Mouse (Mus musculus) adrenal gland, adult 18-20 months (tissue): ENCODE data around the gene Crp. TPM values are rescaled to one million over a fixed set of nuclear protein-coding genes. Genes with fewer than 3 reads are reported as not detected.

Experiments
- DNase-seq, 2 experiments: peaks; one replicate each; pipeline ENCODE4 v3.0.0; 2021 to 2022; ENCODE audit warnings: low spot score in 2 of 2
- total RNA-seq, 2 experiments: library from RNA; stranded (reverse); gene quantifications; 1 replicate in 1 of 2; 2 replicates in 1 of 2; pipeline ENCODE4 v1.2.3; 2021

Crp gene
- total RNA-seq, 2 experiments from 2014 or later, result not detected

DNA sequence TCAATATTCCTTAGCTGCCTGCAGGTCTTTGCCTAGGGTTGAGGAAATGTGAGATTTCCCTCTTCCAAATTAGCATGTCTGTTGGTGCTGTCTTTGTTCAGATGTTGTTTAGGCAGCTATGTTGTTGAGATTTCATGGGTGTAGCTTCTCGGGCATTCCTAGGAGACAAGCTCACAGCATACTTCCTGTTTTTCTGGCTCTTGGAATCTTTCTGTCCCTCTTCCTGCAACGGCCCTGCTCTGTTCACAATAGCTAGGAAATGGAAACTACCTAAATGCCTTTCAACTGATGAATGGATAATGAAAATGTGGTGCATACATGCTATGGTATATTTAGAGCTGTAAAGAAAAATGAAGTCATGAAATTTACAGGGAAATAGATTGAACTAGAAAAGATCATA is 13.5 kb downstream of the Crp start:
- DNase-seq, result no peak

DNA sequence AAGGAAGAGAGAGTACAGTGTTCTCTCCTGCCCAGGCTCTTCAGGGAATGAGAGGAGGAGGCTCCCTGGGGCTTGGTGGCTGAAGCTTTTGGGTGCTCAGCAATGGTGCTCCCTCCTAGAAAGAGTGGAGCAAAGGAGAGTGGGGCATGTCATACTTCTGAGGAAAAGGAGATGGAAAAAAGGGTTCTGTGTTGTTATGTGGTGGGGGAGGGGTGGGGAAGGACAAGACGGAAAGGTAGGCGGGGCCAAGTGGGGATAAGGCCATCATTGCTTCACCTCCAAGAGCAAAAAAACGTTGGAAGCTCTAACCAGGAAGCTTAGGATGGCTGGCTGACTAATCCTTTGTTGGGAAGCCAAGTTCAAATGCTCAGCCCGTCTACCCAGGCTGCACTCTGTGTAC is 14.1 kb downstream of the Crp start:
- no peak for DNase-seq

DNA sequence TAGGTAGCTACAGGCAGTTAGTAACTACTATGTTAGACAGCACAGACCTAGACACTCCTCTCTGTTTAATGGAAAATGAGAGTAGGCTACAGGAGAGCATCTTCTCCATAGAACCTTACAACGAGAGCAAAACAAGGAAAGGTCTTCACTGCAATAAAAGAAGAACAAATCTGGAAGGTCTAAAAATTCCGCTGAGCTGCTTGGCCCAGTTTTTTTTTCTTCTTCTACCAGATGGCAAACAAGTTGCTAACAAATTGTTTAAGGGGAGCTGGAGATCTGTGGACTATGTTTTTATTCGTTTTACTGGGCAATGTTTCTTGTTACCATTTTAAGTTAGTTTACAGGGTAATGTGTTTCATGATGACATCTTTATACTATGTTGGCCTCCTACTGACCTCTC is 53.4 kb downstream of the Crp start:
- DNase-seq, result no peak

DNA sequence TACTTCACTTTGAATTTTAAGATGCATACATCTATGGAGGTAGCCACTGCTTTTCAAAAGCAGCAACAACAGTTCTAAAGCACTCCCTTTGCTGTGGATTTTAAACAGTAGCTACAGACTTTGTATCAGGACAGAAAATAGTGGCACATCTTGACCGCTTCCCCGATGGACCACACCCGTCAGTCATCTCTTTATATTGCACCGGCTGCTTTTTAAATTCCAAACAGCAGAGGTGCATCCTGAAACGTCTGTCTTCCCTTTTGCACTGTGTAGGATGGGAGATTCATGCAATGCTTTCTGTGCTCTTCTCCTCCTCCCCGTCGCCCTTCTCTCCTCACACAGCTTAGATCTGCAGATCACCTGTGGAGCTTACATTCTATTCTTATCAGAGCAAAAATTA is 57.3 kb downstream of the Crp start:
- DNase-seq, result no peak

DNA sequence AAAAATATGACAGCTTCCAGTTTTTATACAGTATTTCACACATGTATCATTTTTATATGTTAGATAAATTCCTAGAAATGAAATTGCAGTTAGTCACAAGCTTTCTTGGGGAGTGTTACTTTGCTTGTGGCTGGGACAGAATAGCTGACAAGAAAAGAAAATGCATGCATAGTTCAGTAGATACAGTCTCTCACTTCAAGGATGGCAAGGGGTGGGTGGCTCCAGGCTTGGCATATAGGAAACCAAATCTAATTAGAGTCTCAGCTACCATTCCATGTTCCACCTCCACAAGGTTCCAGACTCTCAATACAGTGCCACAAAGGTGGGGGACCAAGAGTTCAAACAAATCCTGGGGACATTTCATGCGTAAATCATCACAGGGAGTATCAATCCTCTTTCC is 61.7 kb downstream of the Crp start:
- DNase-seq, result no peak

DNA sequence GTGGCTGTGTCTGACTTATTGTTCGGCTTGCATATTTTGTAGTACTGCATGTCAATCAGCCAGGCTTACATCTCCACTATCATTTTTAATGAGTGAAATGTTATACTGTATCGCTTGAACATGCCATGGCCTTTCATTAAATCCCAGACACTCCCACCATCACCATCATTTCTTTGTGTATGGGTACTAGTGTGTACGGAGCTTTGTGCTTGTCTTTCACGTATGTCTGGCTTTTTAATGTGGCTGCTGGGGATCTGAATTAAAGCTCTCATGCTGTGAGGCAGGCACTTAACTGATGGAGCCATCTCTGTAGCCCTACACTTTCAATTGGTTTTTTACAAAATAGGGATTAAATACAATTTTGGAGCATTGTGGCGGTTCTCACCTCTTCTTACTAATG is 81.3 kb downstream of the Crp start:
- DNase-seq, result no peak

DNA sequence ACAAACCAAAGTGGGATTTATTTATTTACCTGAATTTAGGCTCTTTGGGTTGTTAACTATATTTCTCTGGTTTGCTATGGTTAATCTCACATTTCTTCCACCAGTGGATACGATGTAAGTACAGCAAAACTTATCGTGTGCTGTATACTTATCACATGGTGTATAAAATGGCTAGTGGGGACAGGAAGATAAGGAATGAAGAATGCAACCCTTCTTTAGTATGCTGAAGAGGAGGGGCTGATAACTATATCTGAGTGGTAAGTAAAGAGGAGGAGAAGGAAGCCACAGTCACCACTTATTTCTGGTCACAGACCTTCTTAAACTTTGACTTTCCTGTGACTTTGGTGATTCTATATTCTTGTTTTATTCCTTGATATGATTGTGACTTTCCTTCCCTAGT is 87.5 kb downstream of the Crp start:
- no peak for DNase-seq

DNA sequence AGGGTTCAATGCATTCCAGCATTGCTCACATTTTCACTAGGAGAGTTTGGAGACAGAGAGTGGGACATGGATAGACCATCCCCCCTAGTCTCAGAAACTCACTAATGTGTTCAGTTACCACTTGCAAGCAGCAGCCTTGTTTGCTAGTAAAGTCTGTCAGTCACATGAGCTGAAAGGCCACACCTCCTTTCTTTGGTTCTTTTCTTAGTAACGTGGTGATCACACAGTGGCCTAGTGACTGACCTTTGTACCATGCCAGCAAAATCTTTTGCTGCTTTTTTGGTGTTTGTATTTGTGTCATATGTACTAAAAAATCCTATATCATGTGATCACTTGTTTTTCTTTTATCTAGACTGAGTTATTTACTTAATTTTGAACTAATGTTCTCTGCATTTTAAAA is 88.0 kb downstream of the Crp start:
- no peak for DNase-seq

DNA sequence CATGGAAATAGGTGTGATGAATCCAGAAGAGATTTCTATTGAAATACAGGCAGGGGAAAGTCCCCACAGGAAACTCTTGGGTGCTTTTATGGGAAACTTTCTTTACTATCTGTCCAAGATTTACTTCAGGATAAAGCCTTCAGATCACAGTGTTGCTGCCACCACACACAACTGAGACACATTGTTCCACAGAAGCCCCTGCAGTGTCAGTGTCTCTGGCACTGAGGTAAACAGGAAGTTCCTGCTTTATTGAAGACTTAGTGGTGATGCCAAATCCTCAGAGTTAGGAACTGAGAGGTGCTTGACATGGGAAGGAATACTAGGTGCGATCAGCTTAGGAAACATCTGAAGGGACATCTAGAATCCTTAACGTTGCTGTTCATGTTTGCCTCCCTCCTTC is 131.1 kb downstream of the Crp start:
- DNase-seq, result no peak

DNA sequence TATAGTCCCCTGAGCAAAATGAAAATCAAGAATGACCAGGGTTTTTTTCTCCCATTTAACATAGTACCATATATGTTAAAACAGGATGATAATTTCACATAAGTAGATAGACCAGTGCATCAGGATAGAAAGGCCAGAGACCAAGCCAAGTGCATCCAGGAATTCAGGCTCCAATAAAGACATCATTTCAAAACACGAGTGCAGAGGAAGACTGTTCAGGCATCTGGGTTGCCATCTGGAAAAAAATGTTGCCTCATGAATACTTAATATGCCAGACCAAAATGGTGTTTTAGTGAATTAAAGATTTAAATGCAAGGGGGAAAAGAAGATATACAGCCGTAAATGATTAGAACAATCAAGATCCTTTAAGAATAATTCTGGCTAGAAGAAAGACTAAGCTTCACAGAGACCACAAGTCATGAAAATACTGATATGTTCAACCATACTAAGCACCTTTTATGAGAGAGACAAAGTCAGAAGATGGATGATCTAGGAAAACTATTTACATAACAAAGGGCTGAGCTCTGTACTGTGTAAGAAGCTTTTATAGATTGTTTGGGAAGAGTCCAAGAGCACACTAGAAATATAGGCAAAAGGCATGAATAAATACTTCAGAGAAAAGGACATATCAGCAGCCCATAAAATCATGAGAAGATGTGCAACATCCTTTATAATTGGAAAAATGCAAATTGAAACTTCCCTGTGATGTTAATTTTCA is 149.3 kb downstream of the Crp start:
- no peak for DNase-seq

DNA sequence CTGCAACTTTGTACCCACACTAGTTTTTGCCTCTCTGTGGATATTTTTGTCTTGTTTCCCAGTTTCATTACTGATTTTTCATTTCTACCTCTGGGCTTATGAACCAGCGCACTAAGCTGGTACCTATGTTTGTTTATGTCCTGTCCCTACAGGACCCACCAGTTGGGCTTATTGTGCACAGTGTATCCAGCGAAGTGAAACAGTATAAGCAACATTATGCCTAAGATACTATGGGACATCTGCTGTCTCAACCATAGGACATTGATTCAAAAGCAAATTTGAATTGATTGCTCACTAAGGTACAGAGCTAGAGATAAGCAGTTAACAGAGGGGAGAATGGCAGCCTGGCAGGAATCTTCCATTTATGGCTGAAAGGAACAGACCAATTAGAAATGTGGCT is 150.3 kb downstream of the Crp start:
- DNase-seq, result no peak

DNA sequence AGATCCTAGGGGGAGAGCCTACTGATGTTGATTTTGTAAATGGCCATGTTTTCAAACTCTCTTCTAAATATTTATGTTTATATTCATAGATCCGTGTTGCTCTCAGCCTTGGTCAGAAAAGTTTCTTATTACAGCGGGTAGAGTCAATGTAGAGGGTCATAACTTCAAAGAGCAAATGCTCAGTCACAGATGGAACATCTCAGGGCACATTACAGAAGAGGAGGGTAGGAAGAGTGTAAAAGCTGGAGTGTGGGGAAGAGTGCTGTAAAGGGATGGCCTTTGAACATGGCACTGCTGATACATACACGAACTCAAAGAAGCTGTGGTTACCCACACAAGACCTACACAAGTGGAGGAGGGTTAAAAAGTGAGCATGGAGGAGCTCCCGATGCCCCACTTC is 177.4 kb downstream of the Crp start:
- DNase-seq, result no peak

DNA sequence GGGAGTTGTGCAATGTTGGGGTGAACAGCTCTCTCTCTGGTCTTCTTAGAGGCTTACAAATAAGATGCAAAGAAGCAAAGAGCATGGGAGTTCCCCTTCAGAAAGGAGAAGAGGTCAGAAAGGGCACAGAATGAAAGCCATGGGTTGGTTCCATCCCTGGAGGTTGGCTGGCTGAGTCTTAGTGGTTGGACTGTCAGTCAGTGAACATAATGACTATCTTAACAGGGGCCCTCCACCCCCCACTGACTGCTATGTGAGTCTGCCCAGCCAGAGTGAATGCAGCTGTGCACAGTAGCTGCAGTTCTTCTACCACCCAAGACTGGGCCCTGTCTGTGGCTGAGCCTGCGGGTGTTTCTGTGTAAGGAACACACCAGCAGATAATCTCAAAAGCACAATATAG is 178.8 kb downstream of the Crp start:
- DNase-seq, result no peak

Other genes starting within 250 kb of the Crp start
- 1 to 10 TPM; 3.4 to 5.0 TPM for gene Slamf9, start 222.7 kb upstream of the Crp start, total RNA-seq
- 1 to 10 TPM; 1.1 to 3.2 TPM for gene Igsf9, start 216.3 kb upstream of the Crp start, total RNA-seq
- gene Tagln2, start 198.0 kb upstream of the Crp start, total RNA-seq, result 10 to 100 TPM; 64.7 to 65.1 TPM
- under 1 TPM; 0.35 to 0.40 TPM for gene Cfap45, start 177.3 kb upstream of the Crp start, total RNA-seq
- under 1 TPM in 1 of 2 experiments, not detected in 1; 0.40 TPM for gene Vsig8, start 142.1 kb upstream of the Crp start, total RNA-seq
- 1 to 10 TPM in 1 of 2 experiments, under 1 TPM in 1; 0.60 to 1.5 TPM for gene Slamf8, start 107.5 kb upstream of the Crp start, total RNA-seq
- not detected for gene Fcrl6, start 95.5 kb upstream of the Crp start, total RNA-seq
- 1 to 10 TPM; 6.3 to 7.4 TPM for gene Dusp23, start 65.1 kb upstream of the Crp start, total RNA-seq
- not detected for gene Apcs, start 197.0 kb downstream of the Crp start, total RNA-seq